Mouse (Mus musculus) MEL (cell line): ENCODE measurements around the gene Gm40193. TPM values are rescaled to one million over a fixed set of nuclear protein-coding genes. Genes with fewer than 3 reads are reported as not detected.
A peak's percentile ranks its signal among the peaks of the same experiment; 100 is the strongest.

ENCODE experiments used
- DNase-seq: peaks from one replicate; pipeline ENCODE4 v3.0.0; 2011; ENCODE audit warnings: low read depth, low spot score
- H3K27ac ChIP-seq: 2 replicates; pipeline ENCODE4 v1.5.1; 2012; ENCODE audit warnings: low read depth, mild to moderate bottlenecking, control low read depth, low read length, moderate library complexity; ENCODE audit not compliant: control insufficient read depth
- H3K27me3 ChIP-seq, 2 experiments: fragments of 150-350 bp in 1 of 2; sonication (generic) in 1 of 2; 2 replicates each; pipeline ENCODE4 v1.6.1; 2012; ENCODE audit warnings: low read length in 2 of 2, mild to moderate bottlenecking in 2 of 2, improper control_type of control experiment in 1 of 2, moderate library complexity in 1 of 2; ENCODE audit not compliant: insufficient read depth in 2 of 2, control insufficient read depth in 1 of 2
- H3K36me3 ChIP-seq, 2 experiments: 2 replicates each; pipeline ENCODE4 v1.6.1; 2012 to 2014; ENCODE audit warnings: low read length in 2 of 2, improper control_type of control experiment in 1 of 2, inconsistent platforms in 1 of 2, mild to moderate bottlenecking in 1 of 2; ENCODE audit not compliant: insufficient read depth in 2 of 2, control insufficient read depth in 1 of 2
- H3K4me1 ChIP-seq, 2 experiments: fragments of 150-350 bp in 1 of 2; sonication (generic) in 1 of 2; 2 replicates each; pipeline ENCODE4 v1.6.1; 2012; ENCODE audit warnings: low read length in 2 of 2, improper control_type of control experiment in 1 of 2, mild to moderate bottlenecking in 1 of 2; ENCODE audit not compliant: insufficient read depth in 2 of 2, control insufficient read depth in 1 of 2
- H3K4me3 ChIP-seq, 2 experiments: fragments of 150-350 bp in 1 of 2; sonication (generic) in 1 of 2; 2 replicates each; pipeline ENCODE4 v1.5.1; 2012; ENCODE audit warnings: low read depth in 2 of 2, low read length in 2 of 2, mild to moderate bottlenecking in 2 of 2, moderate library complexity in 2 of 2, control low read depth in 1 of 2, improper control_type of control experiment in 1 of 2; ENCODE audit not compliant: control insufficient read depth in 1 of 2, insufficient read depth in 1 of 2
- H3K79me2 ChIP-seq: 2 replicates; pipeline ENCODE4 v1.6.1; 2012; ENCODE audit warnings: mild to moderate bottlenecking, low read length, moderate library complexity; ENCODE audit not compliant: control insufficient read depth, poor library complexity, insufficient read depth
- H3K9ac ChIP-seq: 2 replicates; pipeline ENCODE4 v1.6.1; 2012; ENCODE audit warnings: low read depth, mild to moderate bottlenecking, control low read depth, low read length, moderate library complexity; ENCODE audit not compliant: control insufficient read depth, poor library complexity, severe bottlenecking
- H3K9me3 ChIP-seq: fragments of 150-350 bp; sonication (generic); replicated peaks from 2 replicates; pipeline ENCODE4 v1.6.1; 2012; ENCODE audit warnings: mild to moderate bottlenecking, low read length, improper control_type of control experiment, moderate library complexity; ENCODE audit not compliant: insufficient read depth
- CTCF ChIP-seq, 3 experiments: IDR thresholded peaks in 2 of 3; conservative IDR thresholded peaks in 1 of 3; 2 replicates each; pipeline ENCODE4 v1.5.1; 2011 to 2012; ENCODE audit warnings: low read length in 3 of 3, low read depth in 2 of 3, mild to moderate bottlenecking in 2 of 3, improper control_type of control experiment in 1 of 3, inconsistent platforms in 1 of 3, mixed read lengths in 1 of 3, moderate library complexity in 1 of 3; ENCODE audit not compliant: control insufficient read depth in 1 of 3, insufficient read depth in 1 of 3, poor library complexity in 1 of 3, severe bottlenecking in 1 of 3
- E2F4 ChIP-seq: IDR thresholded peaks from 2 replicates; pipeline ENCODE4 v1.6.1; 2011; ENCODE audit warnings: low read depth, low read length, improper control_type of control experiment, borderline replicate concordance
- ELF1 ChIP-seq: IDR thresholded peaks from 2 replicates; pipeline ENCODE4 v1.6.1; 2014; ENCODE audit warnings: low read depth, mild to moderate bottlenecking, inconsistent platforms, low read length, improper control_type of control experiment, moderate library complexity
- ETS1 ChIP-seq: IDR thresholded peaks from 2 replicates; pipeline ENCODE4 v1.6.1; 2012; ENCODE audit warnings: low read depth, mild to moderate bottlenecking, inconsistent platforms, low read length, improper control_type of control experiment, moderate library complexity
- HCFC1 ChIP-seq: IDR thresholded peaks from 2 replicates; pipeline ENCODE4 v1.6.1; 2012; ENCODE audit warnings: low read depth, mild to moderate bottlenecking, inconsistent platforms, low read length, improper control_type of control experiment, moderate library complexity
- MEF2A ChIP-seq: IDR thresholded peaks from 2 replicates; pipeline ENCODE4 v1.6.1; 2014; ENCODE audit warnings: low read depth, mild to moderate bottlenecking, inconsistent platforms, low read length, improper control_type of control experiment; ENCODE audit not compliant: poor library complexity, insufficient replicate concordance, severe bottlenecking; ENCODE audit errors: extremely low read depth
- MYC ChIP-seq: IDR thresholded peaks from 2 replicates; pipeline ENCODE4 v1.6.1; 2011; ENCODE audit warnings: low read depth, mild to moderate bottlenecking, low read length, improper control_type of control experiment, moderate library complexity
- POLR2AphosphoS5 ChIP-seq: IDR thresholded peaks from 2 replicates; pipeline ENCODE4 v1.6.1; 2012; ENCODE audit warnings: low read depth, borderline replicate concordance, mild to moderate bottlenecking, inconsistent platforms, low read length, moderate library complexity, mixed read lengths
- RAD21 ChIP-seq: IDR thresholded peaks from 2 replicates; pipeline ENCODE4 v1.6.1; 2011; ENCODE audit warnings: mild to moderate bottlenecking, low read depth, low read length, improper control_type of control experiment
- RCOR1 ChIP-seq: IDR thresholded peaks from 2 replicates; pipeline ENCODE4 v1.6.1; 2012; ENCODE audit warnings: low read depth, mild to moderate bottlenecking, inconsistent platforms, low read length, improper control_type of control experiment
- SMC3 ChIP-seq: IDR thresholded peaks from 2 replicates; pipeline ENCODE4 v1.6.1; 2011; ENCODE audit warnings: low read depth, low read length, improper control_type of control experiment
- TCF12 ChIP-seq: IDR thresholded peaks from 2 replicates; pipeline ENCODE4 v1.6.1; 2014; ENCODE audit warnings: low read depth, mild to moderate bottlenecking, inconsistent platforms, low read length, improper control_type of control experiment, moderate library complexity
- UBTF ChIP-seq: IDR thresholded peaks from 2 replicates; pipeline ENCODE4 v1.6.1; 2012; ENCODE audit warnings: low read depth, mild to moderate bottlenecking, inconsistent platforms, low read length, improper control_type of control experiment, moderate library complexity, borderline replicate concordance; ENCODE audit not compliant: insufficient read depth
- ZKSCAN1 ChIP-seq: IDR thresholded peaks from 2 replicates; pipeline ENCODE4 v1.6.1; 2012; ENCODE audit warnings: low read depth, mild to moderate bottlenecking, inconsistent platforms, low read length, improper control_type of control experiment, moderate library complexity
- ZNF384 ChIP-seq: IDR thresholded peaks from 2 replicates; pipeline ENCODE4 v1.6.1; 2012; ENCODE audit warnings: low read depth, mild to moderate bottlenecking, inconsistent platforms, low read length, improper control_type of control experiment
- polyA plus RNA-seq, 2 experiments: library from polyadenylated mRNA; stranded (reverse) in 1 of 2; unstranded in 1 of 2; fragments of >175 nt in 1 of 2; fragments of >200 nt in 1 of 2; gene quantifications; 2 replicates each; pipeline versions ENCODE4 v1.2.1 to v1.2.4; 2012; ENCODE audit warnings: low replicate concordance in 2 of 2, low read depth in 1 of 2; ENCODE audit not compliant: insufficient read length in 2 of 2, insufficient read depth in 1 of 2, missing spikeins in 1 of 2
- total RNA-seq: library from RNA; depleted of rRNA; stranded (reverse); fragments of 300-350 nt; gene quantifications from 2 replicates; pipeline ENCODE4 v1.2.3, GENCODE M21; 2012

The Gm40193 gene
- total and polyA plus RNA-seq, 3 experiments = not detected

GRCm38 (mm10) chr11:70514288-70514687 lies 18.5 kb downstream of the Gm40193 start, which contains the start of gene Vmo1:
Vmo1 (minus strand) TSS chr11:70514616.
- Histone ChIP-seq H3K9me3 (no peaks in the 10 kb centered on the region), H3K27ac (no peak within 1 kb of the TSS), H3K9ac (no peak within 1 kb of the TSS), H3K36me3 (peaks cover 0 to 33% of the 10 kb centered on the region in 2 experiments; a peak in 2 of 4 replicates), H3K4me3 (no peak within 1 kb of the TSS), H3K79me2 (no peaks in the 10 kb centered on the region), H3K27me3 (no peaks in the 10 kb centered on the region), H3K4me1 (peaks cover 18 to 31% of the 10 kb centered on the region in 2 experiments)
- DNase-seq = no peak
- TF ChIP-seq ETS1 (no peak), ZNF384 (no peak), TCF12 (no peak), HCFC1 (no peak), SMC3 (no peak), POLR2AphosphoS5 (no peak)

DNA sequence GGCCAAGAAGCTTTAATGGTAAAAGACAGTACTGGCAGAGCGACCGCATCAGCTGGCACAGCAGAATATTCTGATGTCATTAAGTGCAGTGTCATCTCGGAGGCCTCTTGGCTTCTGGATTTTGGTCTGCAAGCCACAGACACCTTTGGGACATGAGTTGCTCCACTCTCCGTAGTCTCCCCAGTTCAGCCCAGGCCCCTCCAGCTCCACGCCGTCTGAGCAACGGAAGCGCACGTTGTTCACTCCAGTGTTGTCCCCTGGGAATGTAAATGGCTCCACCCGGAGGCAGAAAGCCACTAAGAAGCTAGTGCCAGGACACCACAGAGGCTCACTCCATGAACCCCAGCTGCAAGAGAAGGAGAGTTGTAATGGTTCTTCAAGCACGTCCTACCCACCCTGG lies 19.2 kb downstream of the Gm40193 start:
- H3K9ac ChIP-seq = no peak overlapping the region; the same call in 1 of the 2 replicates
- H3K27ac ChIP-seq = no peak overlapping the region
- no peaks in the 10 kb centered on the region for H3K79me2 ChIP-seq
- no peaks in the 10 kb centered on the region for H3K9me3 ChIP-seq
- DNase-seq = peak; percentile 40
- H3K4me1 ChIP-seq = peaks cover 15 to 27% of the 10 kb centered on the region in 2 experiments
- TF ChIP-seq SMC3 (peak; percentile 37), CTCF (IDR thresholded peaks at IDR 0.05 in 2 of 3, conservative IDR thresholded peaks at IDR 0.05 in 1 of 3; ENCODE audit: control insufficient read depth in 1 of 3, insufficient read depth in 1 of 3, low read depth in 2 of 3, low read length in 3 of 3, poor library complexity in 1 of 3, severe bottlenecking in 1 of 3) (peak in 2 of 3 experiments; percentile 34 to 44; a peak in 3 of 6 replicates), ELF1 (no peak), RAD21 (peak; percentile 34), RCOR1 (no peak), ZKSCAN1 (no peak), MYC (no peak), MEF2A (no peak), ETS1 (0 out of 2 replicates have a peak, but pooled peaks have one; percentile 8), UBTF (no peak), HCFC1 (no peak), E2F4 (no peak)
- no peaks in the 10 kb centered on the region for H3K27me3 ChIP-seq
- peaks cover 0 to 27% of the 10 kb centered on the region in 2 experiments; a peak in 2 of 4 replicates for H3K36me3 ChIP-seq
- H3K4me3 ChIP-seq = no peak overlapping the region
